Mouse (Mus musculus) liver, postnatal 0 days (tissue): Measurements from ENCODE around the gene Tmem94.

ENCODE experiments used
- CTCF ChIP-seq: sonication (generic); IDR thresholded peaks from 2 replicates; pipeline ENCODE4 v1.5.1; 2016; ENCODE audit warnings: antibody characterized with exemption, low read depth
- EP300 ChIP-seq: IDR thresholded peaks from 2 replicates; pipeline ENCODE4 v1.6.1; 2016; ENCODE audit warnings: antibody characterized with exemption, low read depth, mild to moderate bottlenecking

GRCm38 (mm10) chr11:115810377-115810776, 45.1 kb downstream of the Tmem94 start:
- TF ChIP-seq CTCF (no peak), EP300 (no peak)
